Mouse (Mus musculus) heart, adult 8-10 months (tissue): Measurements from ENCODE around the gene 1700008O03Rik. TPM values are rescaled to one million over a fixed set of nuclear protein-coding genes. Genes with fewer than 3 reads are reported as not detected.
A peak's percentile ranks its signal among the peaks of the same experiment; 100 is the strongest.

Experiments used
- DNase-seq: peaks from one replicate; pipeline ENCODE4 v3.0.0; 2022; ENCODE audit warnings: low spot score
- total RNA-seq, 4 experiments: library from RNA; stranded (reverse); gene quantifications; 2 replicates each; pipeline ENCODE4 v1.2.4; 2022

The 1700008O03Rik gene
- total RNA-seq, 4 experiments from 2014 or later = 0.46 TPM; not detected in 3

DNA sequence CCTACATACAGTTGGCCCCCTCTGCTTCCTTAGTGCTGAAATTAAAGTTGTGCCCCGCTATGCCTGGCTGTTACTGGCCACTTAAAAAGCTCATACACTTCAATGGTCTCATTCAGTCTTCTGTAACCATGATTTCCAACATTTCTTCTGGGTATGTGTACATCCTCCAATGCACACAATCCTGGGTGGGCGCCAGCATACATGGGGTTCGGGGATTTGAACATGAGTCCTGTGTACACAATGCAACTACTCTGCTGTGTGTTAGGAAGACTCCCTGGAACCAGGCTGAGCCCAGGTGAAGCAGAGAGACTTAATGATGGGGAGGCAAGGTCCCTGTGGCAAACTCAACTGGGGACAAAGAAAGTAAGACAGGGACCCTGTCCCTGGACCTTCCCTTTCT lies 9.8 kb downstream of the 1700008O03Rik start:
- DNase-seq = no peak

DNA sequence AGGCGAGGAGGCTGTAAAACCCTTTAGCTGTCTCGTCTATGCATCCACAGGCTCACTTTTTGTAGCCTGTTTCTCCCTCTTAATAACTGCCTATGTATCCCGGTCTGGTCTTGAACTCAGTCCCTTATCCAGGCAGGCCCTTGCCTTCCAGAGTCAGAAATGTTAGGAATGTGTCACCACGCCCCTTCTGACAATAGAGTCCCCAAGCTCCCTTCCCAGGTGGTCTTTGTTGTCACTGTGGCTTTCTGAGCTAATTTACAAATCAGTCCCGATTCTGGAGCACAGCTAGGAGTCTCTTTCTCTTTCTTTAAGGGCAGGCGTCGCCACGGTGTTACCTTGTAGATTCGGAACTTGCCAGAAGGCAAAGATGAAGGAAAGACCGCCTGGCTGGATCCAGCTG lies 10.4 kb downstream of the 1700008O03Rik start:
- DNase-seq = no peak

DNA sequence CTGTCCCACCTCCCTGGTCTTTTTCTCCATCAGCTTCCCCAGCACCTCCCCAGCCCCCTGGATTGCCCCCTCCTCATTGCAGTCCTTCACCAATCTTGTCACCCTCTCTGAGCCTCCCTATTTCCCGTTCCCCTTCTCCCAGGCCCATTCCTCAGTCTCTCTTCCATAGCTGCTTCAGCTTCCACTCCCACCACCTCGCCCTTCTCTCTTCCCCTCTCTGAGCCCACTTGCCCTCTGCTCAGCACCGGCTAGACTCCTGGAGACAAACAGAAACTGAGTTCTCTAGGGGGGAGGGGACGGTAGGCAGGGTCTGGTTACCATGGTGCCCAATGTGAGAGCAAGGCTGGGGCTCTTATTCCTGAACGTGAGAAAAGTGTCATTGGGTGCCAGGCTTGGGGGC lies 10.9 kb downstream of the 1700008O03Rik start:
- no peak for DNase-seq

DNA sequence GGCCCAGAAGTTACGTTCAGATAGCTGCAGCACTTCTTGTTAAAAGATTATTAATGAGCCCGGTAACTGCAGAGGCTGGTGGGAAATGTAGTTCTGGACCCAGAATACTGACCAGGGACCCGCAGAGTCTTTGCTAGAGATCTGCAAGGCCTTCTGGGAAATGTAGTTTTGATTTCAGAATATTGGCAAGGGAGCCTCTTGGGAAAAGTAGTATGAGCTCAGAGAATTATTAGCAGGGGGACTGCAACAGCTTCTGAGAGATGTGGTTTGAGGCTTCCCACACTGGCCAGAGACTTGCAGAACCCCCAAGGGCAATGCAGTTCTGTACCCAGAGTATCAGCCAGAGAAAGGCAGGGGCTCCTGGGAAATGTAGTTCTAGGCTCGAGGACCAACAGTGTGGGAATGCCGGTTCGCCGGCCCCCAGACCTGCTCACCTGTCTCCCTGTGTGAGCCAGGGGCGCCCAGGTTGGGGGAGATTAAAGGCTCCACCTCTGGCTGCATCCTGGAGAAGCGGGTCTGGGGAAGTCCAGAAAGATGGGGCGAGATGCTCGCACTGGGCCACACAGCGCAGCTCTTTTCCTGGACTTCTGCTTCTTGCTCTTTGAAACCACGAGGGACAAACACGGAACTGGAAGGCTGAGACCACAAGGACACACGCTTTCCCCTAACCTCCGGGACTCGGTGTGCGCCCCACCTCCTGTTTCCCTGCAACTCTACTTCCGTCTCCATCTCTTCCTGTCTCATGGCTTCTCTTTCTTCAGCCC lies 11.5 kb downstream of the 1700008O03Rik start:
- DNase-seq = peak; percentile 95

DNA sequence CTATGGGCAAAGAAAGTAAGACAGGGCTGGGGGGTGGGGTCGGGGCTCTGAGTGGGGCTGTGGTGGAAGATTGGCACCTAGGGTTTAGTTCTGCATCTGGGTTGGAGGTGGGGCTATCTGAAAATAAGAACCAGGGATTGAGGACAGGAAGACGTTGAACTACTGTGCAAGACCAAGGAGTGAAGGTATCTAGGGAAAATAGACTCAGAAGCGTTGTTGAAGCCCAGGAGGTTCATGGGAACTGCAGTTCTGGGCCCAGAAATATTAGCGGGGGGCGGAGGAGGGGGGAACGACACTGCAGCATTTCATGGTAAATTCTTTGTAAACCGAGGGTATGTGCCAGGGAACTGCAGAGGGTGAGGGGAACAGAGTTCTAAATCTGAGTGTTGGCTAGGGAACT lies 12.2 kb downstream of the 1700008O03Rik start:
- no peak for DNase-seq

DNA sequence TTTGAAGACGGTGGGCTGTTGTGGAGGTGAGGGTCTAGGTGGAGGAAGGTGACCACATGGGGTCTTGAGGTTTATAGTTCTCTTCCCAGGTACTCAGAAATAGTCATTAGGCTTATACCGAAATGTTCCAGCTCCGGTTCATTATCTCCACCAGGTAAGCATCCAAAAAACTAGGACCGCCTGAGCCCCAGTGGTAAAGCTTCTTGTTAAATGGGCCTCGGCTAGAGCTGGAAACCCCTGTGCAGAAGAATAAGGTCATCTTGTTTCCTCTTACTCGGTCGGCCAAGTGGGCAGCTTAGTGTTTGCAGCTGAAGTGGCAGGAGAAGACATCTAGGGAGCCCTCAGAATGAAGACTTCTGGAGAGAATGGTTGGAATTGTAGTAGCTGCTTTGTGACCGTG lies 12.9 kb downstream of the 1700008O03Rik start:
- DNase-seq = no peak

DNA sequence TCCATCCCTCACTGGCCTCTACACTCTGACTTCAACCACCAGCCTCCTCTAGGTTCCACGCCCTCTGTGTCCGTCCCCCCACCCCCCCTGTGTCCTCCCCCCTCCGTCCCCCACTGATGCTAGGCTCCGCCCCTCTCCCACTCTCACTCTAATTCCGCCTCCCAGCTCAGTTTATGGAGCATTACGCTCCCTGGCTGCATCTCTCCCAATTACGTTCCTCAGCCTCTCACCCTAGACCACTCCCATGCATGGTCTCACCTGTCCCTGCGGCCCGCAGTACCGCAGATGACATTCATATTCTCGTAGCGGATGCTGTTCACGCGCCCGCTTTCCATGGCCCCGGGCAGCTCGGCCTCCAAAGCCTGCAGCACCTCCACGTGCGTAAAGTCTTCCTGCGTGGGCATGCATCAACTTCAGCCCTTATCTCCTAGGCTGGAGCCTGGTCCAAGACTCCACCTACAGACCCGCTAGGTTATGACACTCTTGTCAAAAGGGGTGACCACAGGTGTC lies 24.8 kb downstream of the 1700008O03Rik start:
- no peak for DNase-seq

DNA sequence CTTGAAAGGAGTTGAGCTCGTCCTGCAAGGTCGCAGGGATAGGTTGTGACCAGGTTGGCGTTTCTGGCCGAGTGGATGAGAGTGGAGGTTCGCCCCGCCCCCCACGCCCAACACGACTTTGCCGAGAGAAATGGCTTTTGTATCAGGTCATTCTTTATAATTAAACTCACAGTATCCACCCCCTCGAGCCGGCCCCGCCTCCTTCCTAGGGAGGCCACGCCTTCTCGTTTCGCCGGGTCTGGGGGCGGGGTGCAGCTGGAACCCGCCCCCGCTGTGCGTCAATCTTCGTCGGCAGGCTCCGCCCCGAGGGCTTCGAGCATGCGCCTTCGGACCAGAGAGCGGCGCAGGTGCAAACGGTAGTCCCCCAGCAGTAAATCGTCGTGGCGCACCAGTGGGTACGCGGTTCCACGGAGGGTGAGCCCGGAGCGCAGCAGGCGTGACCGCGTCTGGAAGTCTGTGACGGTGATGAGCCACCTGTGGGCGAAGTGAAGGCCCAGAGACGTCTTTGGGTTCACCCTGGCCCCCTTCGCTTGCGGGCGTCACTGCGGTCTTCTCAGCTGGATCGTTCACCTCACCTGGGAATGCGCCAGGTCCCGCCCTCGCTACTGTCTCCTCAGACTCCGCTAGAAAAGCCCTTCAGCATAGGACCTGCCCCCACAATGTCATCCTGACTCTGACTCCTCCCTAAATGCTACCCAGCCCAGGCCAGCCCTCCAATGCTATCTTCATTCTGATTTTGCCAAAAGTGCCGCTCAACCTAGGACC lies 25.5 kb downstream of the 1700008O03Rik start:
- DNase-seq = peak; percentile 86

DNA sequence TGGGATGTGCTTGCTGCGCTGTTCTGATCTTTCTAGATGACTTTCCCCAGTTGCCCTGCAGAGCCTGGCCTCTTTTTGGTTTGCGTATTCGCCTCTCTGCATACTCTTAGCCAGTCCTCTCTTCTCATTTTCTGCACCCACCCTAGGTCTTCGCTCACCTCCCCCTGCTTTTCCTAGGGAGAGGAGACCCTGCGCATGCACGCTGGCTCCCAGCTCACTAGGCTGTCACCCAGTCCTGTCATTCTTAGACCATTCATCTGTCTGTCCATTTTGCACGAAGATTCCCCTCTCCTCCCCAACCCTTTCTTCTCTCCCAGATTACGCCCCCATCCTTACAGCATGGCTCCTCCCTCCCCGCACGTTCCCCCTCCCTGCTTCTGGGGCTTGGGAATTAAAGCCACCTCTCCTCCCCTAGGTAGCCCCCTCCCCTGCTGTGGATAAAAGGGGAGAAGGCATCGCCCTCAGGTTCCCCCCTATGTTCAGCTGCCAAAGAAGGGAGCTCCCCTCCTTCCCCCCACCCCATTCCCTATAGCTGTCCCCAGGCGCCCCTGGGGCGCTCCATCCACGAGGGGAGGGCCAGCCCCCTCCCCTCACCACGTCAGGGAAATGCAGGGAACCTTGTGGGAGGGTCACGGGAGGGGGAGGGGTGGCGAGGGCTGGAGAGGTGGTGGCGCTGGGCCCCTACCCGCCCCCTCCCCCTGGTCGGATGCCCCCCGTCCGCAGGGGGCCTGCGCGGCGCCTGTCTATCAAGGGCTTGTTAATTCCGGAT lies 26.6 kb downstream of the 1700008O03Rik start:
- no peak for DNase-seq

DNA sequence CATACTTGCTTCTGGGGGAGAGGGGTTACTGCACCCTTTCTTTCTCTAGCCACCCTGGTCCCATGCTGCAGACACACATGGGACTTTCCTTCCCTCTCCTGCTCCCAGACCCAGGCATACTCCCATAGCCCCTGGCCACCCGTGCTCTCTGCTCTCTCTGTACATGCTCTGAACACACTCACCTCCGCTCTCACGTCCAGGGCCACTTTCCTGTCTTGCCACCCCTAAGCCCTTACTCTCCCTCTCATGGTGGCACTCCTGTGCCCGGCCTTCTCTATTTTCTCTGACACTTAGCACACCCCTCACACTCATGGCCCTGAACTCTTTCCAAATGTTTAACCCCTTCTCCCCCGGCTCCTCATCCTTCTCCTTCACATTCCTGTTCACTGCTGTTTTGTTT lies 27.6 kb downstream of the 1700008O03Rik start:
- DNase-seq = no peak

DNA sequence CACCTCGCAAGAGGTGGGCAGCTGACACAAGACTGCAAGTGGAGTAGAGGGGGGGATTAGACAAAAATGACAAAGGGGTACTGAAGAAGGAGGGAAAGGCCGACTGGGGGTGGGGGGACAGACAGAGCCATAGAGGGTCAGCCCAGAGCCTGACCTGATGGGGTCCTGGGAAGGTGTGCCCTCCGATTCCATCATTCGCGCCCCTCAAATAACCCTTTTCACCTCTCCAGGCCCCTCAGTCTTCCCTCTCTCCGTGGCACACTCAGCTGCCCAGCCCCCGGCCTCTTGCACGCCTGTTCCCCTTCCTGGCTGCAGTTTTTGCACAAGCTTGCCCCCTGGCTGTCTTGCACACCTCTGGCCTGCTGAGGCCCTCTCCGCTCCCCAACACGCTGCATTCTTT lies 28.1 kb downstream of the 1700008O03Rik start:
- no peak for DNase-seq

DNA sequence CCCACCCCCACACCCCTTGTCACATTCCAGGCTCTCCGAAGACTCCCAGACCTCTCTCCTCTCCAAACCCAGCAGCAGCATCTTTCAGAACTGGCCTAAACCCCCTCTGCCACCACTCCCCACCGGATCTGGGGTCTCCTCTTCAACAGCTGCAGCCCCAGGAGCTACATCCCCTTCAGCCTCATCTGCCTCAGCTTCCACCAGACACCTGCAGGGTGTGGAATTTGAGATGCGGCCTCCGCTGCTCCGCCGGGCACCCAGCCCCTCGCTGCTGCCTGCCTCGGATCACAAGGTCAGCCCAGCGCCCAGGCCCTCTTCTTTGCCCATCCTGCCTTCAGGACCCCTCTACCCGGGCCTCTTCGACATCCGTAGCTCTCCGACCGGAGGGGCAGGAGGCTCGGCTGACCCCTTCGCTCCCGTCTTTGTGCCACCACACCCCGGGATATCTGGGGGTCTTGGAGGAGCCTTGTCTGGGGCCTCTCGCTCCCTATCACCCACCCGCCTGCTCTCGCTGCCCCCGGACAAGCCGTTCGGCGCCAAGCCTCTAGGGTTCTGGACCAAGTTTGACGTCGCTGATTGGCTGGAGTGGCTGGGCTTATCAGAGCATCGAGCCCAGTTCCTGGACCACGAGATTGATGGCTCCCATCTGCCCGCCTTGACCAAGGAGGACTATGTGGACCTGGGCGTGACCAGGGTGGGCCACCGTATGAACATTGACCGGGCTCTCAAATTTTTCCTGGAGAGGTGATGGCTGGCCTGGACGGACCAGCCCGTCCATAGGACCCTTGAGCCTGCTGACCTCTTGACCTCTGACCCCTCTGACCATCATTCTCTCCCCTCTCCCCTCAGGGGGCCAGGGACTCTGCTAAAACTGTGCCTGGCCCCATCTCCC lies 28.8 kb downstream of the 1700008O03Rik start:
- DNase-seq = no peak

DNA sequence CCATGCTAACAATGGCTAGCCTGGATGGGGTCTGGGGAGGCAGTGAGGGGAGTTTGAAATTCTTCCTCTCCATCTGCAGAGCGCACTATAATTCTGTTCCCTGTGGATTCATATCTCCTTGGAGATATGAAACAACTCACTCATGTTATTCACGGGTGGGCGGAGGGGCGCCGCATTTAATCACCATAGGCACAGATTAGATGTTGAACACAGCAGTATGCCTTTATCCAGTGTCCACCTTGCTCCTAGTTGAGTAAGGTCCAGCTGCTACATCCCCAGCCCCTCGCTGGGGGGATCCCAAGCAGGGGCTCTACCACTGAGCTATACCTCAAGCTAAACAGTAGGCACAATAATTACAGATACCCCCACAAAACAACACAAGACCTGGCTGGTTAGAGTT lies 30.2 kb downstream of the 1700008O03Rik start:
- DNase-seq = no peak

DNA sequence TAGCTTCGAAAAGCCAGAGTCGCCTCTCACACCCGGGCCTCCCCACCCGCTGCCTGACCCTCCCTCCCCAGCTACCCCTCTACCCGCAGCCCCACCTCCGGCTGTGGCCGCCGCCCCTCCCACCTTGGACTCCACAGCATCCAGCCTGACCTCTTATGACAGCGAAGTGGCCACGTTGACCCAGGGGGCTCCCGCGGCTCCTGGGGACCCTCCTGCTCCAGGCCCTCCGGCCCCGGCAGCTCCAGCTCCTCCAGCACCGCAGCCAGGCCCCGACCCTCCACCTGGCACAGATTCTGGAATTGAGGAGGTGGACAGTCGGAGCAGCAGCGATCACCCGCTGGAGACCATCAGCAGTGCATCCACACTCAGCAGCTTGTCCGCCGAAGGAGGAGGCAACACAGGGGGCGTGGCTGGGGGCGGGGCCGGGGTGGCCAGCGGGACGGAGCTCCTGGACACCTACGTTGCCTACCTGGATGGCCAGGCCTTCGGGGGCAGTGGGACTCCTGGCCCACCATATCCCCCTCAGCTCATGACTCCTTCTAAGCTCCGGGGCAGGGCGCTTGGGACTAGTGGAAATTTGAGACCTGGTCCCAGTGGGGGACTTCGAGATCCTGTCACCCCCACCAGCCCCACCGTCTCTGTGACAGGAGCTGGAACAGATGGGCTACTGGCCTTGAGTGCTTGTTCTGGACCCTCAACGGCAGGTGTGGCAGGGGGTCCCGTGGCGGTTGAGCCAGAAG lies 31.8 kb downstream of the 1700008O03Rik start:
- no peak for DNase-seq

DNA sequence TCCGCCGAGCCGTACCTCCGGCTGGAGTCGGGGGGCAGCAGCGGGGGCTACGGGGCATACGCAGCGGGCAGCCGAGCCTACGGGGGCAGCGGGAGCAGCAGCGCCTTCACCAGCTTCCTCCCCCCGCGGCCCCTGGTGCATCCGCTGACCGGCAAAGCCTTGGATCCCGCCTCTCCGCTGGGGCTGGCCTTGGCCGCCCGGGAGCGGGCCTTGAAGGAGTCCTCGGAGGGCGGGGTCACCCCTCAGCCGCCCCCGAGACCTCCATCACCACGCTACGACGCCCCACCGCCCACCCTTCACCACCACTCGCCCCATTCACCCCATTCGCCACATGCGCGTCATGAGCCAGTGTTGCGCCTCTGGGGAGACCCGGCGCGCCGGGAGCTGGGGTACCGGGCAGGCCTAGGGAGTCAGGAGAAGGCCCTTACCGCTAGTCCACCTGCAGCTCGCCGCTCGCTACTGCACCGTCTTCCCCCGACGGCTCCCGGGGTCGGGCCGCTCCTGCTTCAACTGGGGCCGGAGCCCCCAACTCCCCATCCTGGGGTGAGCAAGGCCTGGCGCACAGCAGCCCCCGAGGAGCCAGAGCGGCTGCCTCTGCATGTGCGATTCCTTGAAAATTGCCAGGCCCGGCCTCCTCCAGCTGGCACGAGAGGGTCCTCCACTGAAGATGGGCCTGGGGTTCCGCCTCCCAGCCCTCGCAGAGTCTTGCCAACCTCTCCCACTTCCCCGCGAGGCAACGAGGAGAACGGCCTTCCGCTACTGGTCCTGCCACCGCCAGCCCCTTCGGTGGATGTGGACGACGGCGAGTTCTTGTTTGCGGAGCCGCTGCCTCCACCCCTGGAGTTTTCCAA lies 32.6 kb downstream of the 1700008O03Rik start:
- DNase-seq = no peak

DNA sequence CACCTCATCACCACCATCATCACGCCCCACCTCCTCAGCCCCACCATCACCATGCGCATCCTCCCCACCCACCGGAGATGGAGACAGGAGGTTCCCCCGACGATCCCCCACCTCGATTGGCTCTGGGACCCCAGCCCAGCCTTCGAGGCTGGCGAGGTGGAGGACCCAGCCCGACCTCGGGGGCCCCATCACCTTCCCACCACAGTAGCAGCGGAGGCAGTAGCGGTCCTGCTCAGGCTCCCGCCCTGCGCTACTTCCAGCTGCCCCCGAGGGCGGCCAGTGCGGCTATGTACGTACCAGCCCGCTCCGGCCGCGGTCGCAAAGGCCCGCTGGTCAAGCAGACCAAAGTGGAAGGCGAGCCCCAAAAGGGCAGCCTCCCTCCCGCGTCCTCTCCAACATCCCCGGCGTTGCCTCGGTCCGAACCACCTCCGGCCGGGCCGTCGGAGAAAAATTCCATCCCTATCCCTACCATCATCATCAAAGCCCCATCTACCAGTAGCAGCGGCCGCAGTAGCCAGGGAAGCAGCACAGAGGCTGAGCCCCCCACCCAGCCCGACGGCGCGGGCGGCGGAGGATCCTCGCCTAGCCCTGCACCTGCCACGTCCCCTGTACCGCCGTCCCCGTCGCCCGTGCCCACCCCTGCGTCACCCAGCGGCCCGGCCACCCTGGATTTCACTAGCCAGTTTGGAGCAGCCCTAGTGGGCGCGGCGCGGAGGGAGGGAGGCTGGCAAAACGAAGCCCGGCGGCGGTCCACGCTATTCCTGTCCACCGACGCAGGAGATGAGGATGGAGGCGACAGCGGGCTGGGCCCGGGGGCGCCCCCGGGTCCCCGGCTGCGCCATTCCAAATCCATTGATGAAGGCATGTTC lies 33.5 kb downstream of the 1700008O03Rik start:
- DNase-seq = no peak

DNA sequence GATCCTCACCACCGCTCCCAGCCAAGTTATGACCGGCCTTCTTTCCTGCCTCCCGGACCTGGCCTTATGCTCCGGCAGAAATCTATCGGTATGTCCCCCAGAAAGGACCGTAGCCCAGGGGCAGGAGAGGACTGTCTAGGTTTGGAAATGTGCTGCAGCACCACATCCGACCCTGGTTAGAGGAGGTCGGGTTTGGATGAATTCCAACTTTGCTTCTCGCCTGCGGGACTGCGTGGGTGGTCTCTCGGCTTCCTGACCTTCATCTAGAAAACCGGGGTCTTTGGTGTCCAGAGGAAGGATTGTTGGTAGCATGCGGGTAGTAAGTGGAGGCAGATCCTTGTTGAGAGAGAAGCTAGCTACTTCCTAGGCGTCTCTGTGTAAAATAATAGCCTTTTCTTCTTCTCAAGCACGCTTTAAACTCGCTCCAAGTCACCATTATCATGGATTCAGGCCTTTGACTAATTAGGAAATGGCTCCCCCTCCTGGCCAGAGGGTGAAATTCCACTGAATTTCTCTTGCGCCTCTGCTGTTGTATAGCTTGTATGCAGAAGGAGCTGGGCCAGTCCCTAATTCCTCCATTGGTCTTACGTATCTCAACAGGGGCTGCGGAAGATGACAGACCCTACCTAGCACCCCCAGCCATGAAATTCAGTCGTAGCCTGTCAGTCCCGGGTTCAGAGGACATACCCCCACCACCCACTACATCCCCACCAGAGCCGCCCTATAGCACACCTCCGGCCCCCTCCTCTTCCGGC lies 34.5 kb downstream of the 1700008O03Rik start:
- DNase-seq = peak; percentile 79

DNA sequence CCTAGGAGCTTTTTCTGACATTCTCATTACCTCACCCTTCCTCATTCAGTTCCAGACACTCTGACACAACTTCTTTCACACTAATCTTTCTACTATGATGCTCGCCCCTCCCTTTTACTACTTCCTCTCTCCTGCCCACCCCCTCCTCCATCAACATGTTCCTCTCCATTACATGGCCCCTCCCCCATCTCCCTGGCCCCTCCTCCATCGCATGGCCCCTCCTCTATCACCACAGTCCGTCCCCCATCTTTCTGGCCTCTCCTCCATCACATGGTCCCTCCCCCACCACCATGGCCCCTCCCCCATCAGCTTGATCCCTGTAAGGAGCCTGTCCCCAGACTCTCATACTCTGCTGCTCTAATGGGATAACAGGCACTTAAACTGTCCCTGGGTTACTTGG lies 36.6 kb downstream of the 1700008O03Rik start:
- DNase-seq = no peak
